Mouse (Mus musculus): ENCODE measurements at regions not wholly inside any gene's neighbourhood (a gene's known extent, or its start where the extent isn't known, plus 50 kb on each side); places are given as distances from the start of the nearest gene placed in this dataset.
A peak's percentile ranks its signal among the peaks of the same experiment; 100 is the strongest.
"Not testable (repeated sequence)": the region's sequence is repeated elsewhere in the genome, so short reads cannot be mapped to it uniquely, and the experiment has no call there.

DNA sequence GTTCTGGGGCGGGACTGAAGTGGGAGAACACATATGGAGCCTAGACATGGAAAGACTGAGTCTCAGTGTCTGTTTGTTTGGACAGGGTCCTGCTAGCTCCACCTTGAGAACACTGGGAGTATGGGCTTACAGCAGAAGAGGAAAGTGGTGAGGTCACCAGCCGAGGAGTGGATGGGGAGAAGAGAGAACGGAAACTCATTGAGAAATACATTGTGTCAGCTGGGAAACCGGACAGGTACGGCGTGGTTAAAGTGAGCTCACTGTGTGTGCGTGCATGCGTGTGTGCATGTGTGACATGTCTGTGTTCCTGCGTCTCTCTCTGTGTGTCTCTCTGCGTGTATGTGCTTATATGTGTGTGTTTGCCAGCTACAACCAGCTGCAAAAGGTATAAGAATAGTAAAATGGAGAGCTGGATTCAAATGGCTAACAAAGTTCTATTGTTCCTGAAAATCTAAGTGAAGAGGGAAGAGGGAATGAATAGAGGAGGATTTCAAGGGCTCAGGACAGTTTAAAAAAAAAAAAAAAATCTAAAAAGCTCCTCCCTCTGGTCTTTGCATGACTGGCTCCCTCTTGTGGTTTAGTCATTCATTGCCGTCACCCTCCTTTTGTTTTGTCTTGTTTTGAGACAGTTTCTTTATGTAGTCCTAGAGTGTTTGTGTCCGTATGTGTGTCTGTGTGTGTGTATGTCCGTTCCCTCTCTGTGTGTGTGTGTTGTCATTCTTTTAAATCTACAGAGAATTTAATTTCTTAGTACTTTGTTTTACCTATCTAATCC, 52.0 kb upstream of the Ak4 start:
- DNase-seq (ENCODE audit: low spot score) = peak; percentile 66

DNA sequence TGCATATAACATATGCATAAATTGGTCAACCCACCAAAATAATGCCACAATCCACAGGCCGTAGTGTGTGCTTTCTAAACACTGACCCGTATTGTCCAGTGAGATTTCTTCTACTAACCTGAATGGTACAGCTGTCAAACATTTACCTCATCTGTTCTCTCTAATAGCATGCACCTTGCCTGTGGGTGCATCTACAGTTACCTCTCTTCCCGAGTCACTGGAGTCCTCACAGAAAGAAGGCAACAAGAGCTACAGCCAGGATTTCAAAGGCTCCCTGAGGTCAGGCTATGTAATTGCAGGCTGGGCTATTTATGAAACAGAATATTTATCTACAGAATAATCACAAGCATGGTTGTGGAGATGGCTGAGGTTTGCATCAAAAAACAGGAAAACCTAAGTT, 53.8 kb upstream of the Ak4 start:
- DNase-seq (ENCODE audit: low spot score) = no peak

GRCm38 (mm10) chr4:101364716-101365115, 54.4 kb upstream of the Ak4 start:
- DNase-seq (ENCODE audit: low spot score) = no peak

GRCm38 (mm10) chr4:101363231-101363630, 55.8 kb upstream of the Ak4 start:
- not testable (repeated sequence) for DNase-seq (ENCODE audit: low spot score)

- no peak for DNase-seq (ENCODE audit: low spot score)
Measured at GRCm38 (mm10) chr4:101361779-101362178, 57.3 kb upstream of the Ak4 start.

DNA sequence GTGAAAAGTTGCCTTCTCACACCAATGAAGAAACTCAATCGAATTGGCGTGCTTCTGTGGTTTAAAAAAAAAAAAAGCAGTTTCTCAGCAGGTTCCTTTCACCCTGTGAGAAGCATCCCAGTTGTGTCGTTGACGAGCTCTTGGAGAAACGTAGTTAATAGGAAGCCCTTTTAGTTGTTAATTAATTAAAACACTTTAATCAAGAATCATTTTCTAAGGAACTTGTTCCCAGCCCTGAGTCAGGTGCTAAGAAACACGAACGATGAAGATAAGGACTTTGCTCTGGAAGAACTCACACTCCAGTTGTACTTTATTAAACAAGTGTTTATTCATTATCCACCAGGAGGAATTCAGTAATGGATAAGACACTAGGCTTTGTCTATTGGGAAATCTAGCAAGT, 58.8 kb upstream of the Ak4 start:
- DNase-seq (ENCODE audit: low spot score) = no peak

DNA sequence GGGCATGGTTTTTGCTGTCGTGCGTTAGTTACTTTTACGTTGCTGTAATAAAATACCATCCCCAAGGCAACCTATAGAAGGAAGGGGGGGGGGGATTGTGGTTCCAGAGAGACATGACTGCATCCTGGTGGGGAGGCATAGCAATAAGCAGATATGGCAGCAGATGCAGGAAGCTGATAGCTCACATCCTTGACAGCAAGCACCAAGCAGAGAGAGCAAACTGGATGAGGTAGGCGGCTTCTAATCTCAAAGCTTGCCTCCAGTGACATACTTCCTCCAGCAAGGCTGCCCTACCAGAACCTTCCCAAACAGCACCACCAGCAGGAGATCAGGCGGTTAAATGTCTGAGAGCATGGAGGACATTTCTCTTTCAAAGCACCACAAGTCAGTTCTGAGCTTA, 60.0 kb upstream of the Ak4 start:
- no peak for DNase-seq (ENCODE audit: low spot score)

GRCm38 (mm10) chr4:101358525-101358924, 60.6 kb upstream of the Ak4 start:
- no peak for DNase-seq (ENCODE audit: low spot score)

DNA sequence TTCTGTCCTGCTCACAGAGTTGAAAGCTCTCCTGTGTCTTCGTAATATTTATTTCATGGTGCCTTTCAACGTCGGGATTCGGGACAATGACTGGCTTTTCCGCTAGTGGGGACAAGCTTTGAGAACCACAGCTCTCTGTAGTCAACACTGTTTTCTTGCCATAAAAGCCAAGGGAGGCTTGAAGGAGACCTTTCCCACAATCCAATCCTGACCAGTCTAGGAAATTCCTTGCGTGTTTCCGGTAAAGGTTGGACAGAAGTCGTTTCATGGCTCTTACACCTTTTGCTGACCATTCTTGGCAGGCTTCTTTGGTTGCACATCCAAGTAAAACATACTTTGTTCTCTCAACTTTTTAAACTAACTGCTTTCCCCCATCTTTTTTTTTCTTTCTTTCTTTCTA, 61.2 kb upstream of the Ak4 start:
- no peak for DNase-seq (ENCODE audit: low spot score)

DNA sequence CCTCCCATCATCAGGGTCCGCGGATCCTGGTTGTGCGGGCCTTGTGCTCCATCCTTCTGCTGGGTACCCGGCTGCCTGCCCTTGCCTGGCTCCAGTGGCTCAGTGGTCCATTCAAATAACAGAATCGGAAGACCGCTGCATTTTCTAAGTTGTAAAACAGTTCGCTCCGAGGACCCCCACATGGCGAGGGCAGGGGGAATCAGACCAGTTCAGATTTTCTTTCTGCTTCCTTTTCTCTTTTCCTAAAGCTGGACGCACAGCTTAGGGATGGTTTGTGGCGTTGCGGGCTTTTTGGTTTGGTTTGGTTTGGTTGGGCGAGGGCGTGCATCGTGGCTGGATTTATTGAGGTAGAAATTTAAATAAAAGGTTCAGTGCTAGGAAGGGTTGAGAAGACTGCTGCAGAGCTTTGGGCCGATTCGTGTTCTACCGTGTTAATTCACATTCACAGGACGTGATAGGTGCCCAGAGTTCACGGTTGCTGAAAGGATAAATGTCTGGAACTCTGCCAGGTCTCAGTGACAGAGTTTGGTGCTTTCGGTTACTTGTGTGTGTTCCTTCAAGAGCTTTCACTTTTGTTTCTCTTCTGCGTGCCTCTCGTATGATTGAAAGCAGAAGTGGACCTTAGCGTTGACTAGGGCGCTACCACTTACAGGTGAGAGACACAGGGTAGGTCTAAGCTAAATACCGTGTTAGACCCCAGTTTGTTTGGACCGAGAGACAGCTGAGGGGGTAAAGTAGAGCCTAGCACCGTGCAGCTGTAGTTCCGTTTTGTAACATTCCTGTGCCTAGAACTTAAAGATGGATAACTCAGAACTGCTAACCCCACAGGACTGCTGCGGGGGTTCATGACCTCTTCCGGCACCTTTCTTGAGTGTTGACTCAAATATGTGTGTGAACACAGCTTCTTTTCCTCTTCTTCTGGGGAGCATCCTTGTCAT, 61.9 kb upstream of the Ak4 start:
- no peak for DNase-seq (ENCODE audit: low spot score)

GRCm38 (mm10) chr4:101356093-101356953, 62.8 kb upstream of the Ak4 start:
- peak; percentile 61 for DNase-seq (ENCODE audit: low spot score)

DNA sequence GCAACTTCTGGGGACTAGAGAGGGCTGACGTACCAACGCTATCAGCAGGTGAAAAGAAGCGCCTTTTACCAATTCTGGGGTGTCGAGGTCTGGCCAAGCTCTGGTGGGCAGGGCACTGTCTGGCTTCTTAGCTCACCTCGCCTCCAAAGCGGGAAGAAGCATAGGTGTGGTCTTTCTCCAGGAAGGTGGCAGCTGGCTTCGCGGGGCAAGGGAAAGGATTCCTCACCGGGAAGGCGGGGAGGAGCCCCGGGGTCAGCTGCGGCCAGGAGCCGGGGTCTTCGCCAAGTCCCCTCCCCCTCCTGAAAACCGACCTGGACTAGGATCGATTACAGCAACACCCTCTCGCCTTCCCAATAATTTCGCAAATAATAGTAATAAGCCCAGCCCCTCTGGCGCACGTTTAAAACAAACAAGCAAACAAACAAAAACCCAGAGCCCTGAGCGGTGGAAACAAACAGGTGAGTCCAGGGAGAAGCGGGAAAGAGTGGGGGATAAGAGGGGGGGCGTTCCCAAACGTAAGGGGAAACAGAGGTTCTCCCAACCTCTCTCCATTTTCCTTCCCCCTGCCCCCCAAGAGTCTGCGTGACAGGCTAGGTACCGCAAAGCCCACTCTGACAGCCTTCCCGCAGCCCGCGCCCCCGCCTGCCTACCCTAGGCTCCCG, 63.5 kb upstream of the Ak4 start:
- DNase-seq (ENCODE audit: low spot score) = no peak

DNA sequence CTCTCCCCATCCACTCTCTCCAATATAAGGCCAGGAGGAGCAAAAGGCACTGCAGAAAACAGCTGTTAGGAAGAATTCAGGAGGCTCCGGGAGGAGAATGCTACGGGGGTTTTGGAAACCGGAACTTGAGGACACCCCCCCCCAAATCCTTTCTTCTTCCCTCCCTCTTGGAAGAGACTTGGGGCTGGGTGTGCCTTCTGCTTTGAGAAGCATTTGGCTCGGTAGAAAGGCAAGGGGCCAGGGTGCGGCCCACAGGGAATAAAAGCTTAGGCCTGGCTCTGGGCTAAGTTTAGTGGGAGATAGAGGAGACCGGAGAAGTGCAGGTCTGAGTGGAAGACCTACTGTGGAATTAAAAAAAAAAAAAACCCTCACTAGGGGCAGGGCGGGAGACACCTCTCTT, 64.1 kb upstream of the Ak4 start:
- DNase-seq (ENCODE audit: low spot score) = no peak

DNA sequence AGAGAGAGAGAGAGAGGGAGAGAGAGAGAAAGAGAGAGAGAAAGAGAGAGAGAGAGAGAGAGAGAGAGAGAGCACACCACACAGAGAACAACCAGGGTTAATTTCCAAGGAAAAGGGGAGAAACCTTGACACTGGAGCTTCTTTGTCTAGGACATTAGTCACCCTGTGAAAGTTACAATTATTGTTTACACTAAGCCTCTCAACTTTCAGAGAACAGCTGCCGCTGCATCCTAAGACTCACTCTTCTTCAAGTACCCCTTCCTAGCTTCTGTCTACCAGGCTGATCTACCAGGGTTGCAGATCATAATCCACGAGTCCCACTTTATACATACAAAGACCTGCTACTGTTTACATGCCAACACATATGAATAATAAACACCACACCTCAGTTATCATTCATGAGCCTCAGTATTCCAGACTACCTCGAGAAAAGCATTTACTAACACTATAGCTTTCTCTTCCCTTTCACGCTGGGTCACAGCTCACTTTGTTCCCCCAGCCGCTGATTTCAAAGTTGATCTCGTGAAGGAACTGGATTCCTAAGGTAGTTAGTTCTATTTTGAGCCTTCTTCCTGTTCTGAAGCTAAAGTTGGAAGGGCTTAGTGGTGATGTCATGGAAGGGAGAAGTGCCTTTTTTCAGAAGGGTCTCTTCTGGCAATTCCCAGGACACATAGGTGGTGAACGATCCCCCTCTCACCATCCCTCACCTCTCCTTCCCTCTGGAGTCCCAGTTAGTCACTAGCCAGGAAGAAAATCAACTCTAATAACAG, 64.8 kb upstream of the Ak4 start:
- no peak for DNase-seq (ENCODE audit: low spot score)

DNA sequence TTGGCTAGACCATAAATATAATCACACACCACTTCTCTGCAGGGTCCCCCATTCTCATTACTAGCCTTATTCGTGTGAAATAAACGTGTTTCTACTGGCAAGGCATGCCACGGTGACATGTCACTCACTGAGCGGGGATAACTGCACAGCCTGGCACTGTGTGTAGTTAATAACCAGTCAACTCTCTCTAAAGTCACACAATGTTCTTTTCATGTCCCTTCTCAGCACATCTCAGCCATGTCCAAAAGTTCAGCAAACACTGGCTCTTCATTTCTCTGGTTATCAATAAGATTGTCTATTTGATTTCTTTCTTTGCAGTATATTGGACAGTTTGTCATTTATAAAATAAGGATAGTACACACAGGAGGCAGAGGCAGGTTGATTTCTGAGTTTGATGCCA, 66.9 kb upstream of the Ak4 start:
- no peak for DNase-seq (ENCODE audit: low spot score)

- DNase-seq (ENCODE audit: low spot score) = no peak
Measured at GRCm38 (mm10) chr4:101351716-101352115, 67.4 kb upstream of the Ak4 start.

GRCm38 (mm10) chr4:101350656-101351055, 68.4 kb upstream of the Ak4 start:
- no peak for DNase-seq (ENCODE audit: low spot score)

DNA sequence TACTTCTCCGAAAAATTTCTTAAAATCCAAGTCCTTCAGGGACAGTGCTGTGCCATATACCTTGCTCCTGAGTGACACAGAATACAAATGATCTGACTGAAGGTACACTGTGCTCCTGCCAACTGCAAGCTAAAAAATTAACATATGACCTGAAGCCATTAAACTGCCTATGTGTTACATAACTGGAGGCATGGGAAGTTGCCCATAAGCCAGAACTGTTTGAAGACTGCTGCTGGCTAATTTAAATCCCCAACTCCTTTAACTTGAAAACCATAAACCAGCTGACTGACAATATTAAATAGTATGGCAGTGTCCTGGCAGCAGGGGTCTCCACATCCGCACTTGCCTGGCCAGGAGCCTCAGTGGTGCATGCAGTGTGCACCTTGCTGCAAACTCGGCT, 68.9 kb upstream of the Ak4 start:
- no peak for DNase-seq (ENCODE audit: low spot score)

DNA sequence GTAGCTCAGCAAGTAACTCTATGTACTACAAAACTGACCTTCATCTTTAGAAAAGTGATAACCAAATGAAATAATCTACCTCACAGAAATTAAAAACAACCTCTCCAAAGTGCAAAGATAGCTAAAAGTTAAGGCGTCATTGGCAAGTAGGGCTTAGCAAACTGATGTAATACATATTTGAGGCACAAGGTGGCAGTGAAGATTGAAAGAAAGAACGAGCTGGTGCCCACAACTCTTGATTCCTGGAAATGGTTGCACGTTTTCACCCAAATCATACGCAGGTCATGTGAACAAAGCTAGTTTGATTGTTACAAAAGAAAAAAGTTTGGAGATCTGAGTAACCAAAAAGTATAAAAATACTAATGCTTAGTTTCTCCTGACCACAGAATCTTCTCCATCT, 69.7 kb upstream of the Ak4 start:
- peak; percentile 62 for DNase-seq (ENCODE audit: low spot score)

DNA sequence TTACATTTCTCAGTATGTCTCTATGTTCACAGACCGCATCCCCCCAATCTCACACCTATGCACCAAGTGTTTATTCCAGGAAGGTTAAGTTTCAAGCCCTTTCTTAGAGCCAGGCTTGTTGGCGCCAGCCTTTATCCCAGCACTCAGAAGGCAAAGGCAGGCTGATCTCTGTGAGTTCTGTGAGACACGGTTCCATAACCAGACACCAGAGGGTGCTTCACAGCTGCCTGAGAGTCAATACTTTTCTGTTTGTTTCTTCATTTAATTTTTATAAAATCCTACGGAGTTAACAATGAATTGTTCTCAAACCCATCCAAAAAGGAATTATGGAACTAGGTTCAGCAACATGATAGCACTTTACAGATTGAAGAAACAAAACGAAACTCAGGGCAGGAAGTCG, 71.8 kb upstream of the Ak4 start:
- no peak for DNase-seq (ENCODE audit: low spot score)
